Mouse (Mus musculus) hindbrain, embryonic 10.5 days (tissue): ENCODE measurements around the gene Ajm1. TPM values are rescaled to one million over a fixed set of nuclear protein-coding genes. Genes with fewer than 3 reads are reported as not detected.

Source experiments
- DNase-seq: peaks from one replicate; pipeline ENCODE4 v3.0.0-alpha.2; 2017; ENCODE audit warnings: low spot score
- H3K27ac ChIP-seq: fragments of 300-500 bp; sonication (generic); 2 replicates; pipeline ENCODE4 v1.5.1; 2016; ENCODE audit warnings: mild to moderate bottlenecking, moderate library complexity
- H3K27me3 ChIP-seq: fragments of 300-500 bp; sonication (generic); 2 replicates; pipeline ENCODE4 v1.6.1; 2016; ENCODE audit warnings: mild to moderate bottlenecking; ENCODE audit not compliant: poor library complexity, insufficient read depth, severe bottlenecking
- H3K36me3 ChIP-seq: fragments of 300-500 bp; sonication (generic); 2 replicates; pipeline ENCODE4 v1.6.1; 2016; ENCODE audit warnings: mild to moderate bottlenecking, moderate library complexity
- H3K4me1 ChIP-seq: fragments of 300-500 bp; sonication (generic); replicated peaks from 2 replicates; pipeline ENCODE4 v1.6.1; 2016; ENCODE audit warnings: mild to moderate bottlenecking
- H3K4me3 ChIP-seq: fragments of 300-500 bp; sonication (generic); 2 replicates; pipeline ENCODE4 v1.5.1; 2016; ENCODE audit warnings: mild to moderate bottlenecking, moderate library complexity
- H3K9me3 ChIP-seq: fragments of 300-500 bp; sonication (generic); 2 replicates; pipeline ENCODE4 v1.6.1; 2016; ENCODE audit warnings: mild to moderate bottlenecking, moderate library complexity
- WGBS: fragments of 180-500 bp; shearing (Covaris S2); methylation state at CpG from one replicate; pipeline ENCODE4 v1.1.7; 2016; 5-methylcytosine and 5-hydroxymethylcytosine counted together
- polyA plus RNA-seq: library from polyadenylated mRNA; unstranded; fragments of >200 nt; fragmentation: Nextera tagmentation; extraction: Ambion mirVana; gene quantifications from 2 replicates; pipeline ENCODE4 v1.2.1, GENCODE M21; 2016

The Ajm1 gene
- polyA plus RNA-seq, 1 experiment from 2014 or later, result 0.44 TPM

DNA sequence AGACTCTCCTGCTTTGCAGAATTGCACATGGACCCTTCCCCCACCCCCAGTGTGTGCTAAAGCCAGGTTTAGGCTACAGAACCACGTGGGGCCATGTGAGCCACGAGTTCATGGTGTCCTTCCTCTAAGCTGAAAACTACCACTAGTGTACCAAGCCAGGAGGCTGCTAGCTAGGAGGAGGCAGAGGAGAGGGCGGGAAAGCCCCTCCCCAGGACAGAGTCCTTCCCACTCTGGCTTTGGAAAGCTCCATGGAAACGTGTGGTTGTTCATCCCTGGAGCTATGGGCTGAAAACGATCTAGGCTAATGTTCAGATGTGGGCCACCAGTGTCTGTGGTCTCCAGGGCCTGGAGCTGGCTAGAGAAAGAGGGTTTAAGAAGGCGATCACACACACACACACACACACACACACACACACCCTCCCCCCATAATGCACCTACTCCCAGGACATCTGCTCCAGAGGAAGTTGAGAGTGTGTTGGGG, 896 bp downstream of the Ajm1 start:
- DNase-seq, result no peak
- Histone ChIP-seq H3K27me3 (peaks cover 59% of the 10 kb centered on the region), H3K9me3 (no peaks in the 10 kb centered on the region), H3K4me1 (peaks cover 74% of the 10 kb centered on the region), H3K4me3 (peak overlapping the region; percentile 46; the same call in 1 of the 2 replicates), H3K36me3 (peaks cover 33% of the 10 kb centered on the region), H3K27ac (no peak overlapping the region)
- WGBS, result 53% methylated on average over 6 of the region's 6 CpGs

DNA sequence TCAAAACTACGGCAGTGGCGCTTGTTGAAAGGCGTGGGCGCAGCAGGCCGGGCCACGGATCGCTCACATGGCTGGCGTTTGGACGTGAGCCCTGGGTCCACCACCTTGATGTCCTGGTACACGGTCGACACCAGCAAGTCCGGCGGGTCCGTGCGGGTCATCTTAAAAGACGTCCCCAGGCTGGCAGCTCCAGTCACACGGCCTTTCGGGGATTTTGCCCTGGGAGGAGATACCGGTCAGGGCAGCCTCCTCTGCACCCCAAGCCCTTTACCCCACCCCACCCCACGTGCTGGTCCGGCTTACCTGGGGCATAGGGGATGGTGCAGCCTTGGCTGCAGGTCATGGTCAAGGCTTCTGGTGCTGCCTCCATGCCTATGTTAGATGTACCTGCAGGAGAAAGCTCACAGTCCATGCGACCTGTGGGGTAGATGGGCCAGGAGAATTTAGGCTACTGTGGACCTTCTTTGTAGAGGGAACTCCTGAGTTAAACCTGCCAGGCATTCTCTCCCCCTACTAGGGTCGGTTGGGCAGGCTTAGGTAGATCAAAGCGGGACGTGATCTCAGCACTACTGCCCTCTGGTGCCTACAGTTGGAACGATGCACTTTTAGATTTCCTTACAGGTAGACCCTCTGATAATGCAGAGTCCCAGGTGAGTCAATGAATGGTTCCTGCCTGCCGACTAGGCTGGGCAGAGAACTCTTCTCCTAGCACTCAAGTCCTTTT, 1.7 kb downstream of the Ajm1 start:
- Histone ChIP-seq H3K27ac (no peak overlapping the region), H3K36me3 (peaks cover 25% of the 10 kb centered on the region), H3K4me3 (peak overlapping the region; percentile 43), H3K9me3 (no peaks in the 10 kb centered on the region), H3K4me1 (peaks cover 80% of the 10 kb centered on the region), H3K27me3 (peaks cover 62% of the 10 kb centered on the region)
- DNase-seq, result no peak
- 7% methylated on average over 27 of the region's 27 CpGs for WGBS

DNA sequence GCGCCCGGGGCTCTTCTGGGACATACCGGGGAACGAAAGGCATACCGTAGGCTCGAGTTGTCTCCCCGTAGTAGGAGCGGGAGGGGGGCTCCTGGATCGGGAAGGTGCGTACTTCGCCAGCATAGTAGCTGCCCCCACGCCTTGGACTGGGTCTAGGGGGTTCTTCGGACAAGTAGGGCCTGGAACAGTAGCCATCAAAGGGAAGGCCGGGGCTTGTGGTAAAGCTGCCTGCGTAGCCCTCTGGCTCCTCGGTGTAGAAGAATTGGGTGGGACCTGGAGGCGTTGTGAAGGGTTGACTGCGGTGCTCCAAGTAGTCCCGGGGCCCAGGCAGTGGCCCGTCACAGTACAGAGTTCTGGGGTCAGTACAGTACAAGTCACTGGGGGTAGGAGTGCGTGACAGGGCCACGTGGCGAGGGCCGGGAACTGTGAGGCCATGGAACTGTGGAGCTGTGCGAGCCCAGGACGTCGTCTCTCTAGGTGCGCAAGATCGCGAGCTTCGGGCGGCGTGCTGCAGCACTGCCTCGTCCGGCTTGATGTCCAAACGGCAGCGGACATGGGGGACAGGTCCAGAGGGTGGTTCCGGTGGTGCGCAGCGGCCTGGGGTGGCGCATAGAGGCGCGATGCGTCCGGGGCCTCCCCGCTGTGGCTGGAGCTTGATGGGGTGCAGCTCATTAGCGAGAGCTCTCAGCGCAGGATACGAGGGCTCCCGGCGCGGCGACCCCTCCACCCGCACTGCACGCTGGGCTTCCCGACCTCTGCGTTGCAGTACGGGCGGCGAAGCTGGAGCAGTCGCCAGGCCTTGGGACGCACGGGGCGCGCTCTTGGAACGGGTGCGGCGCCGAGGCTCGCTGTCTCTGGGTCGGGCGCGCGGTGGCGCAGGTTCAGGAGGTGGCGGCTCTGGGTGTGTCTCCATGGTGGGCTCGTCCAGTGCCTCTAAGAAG, 2.5 kb downstream of the Ajm1 start:
- peak overlapping the region; percentile 43 for H3K4me3 ChIP-seq
- no peaks in the 10 kb centered on the region for H3K9me3 ChIP-seq
- peaks cover 17% of the 10 kb centered on the region for H3K36me3 ChIP-seq
- H3K27me3 ChIP-seq, result peaks cover 62% of the 10 kb centered on the region
- H3K27ac ChIP-seq, result no peak overlapping the region
- 4% methylated on average over 77 of the region's 77 CpGs for WGBS
- peak; percentile 41 for DNase-seq
- peaks cover 84% of the 10 kb centered on the region for H3K4me1 ChIP-seq

DNA sequence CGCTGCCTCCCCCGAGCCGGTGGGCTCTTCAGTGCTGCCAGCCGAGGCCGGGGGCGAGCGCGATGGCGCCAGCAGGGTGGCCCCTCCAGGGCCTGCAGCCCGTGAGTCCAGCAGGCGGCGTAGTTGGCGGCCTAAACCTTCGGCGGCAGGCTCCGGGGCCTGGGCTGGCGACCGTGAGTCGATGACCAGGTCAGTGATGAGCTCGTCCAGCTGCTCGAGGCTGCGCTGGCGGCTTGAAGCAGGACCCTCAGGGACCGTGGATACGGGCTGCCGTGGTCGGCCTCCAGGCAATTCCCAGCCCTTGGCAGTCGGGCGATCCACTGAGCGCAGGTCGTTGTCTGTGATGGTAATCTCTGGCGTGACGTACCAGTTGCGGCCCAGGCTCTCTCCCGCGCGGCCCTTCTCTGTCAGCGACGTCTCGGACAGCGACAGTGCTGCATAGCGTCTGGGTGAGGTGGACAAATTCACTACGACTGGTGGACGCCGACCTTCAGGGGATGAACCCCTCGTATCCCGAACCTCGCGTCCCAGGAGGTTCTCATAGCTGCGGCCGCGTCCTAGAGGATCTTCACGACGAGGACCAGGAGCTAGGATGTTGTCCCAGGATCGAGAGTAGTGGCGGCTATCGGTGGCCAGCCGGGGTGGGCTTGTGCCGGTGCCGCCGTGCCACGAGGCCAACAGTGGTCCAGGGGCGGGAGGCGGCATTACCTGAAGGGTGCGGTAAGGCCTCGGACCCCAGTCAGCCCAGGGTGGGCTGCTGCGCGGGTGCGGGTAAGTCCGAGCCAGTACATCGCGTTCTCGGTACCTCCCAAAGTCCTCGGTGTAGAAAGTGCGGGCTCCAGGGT, 3.4 kb downstream of the Ajm1 start:
- Histone ChIP-seq H3K4me3 (peak overlapping the region; percentile 43), H3K27ac (no peak overlapping the region; the same call in 1 of the 2 replicates), H3K27me3 (peaks cover 62% of the 10 kb centered on the region), H3K4me1 (peaks cover 88% of the 10 kb centered on the region), H3K36me3 (peaks cover 10% of the 10 kb centered on the region), H3K9me3 (no peaks in the 10 kb centered on the region)
- DNase-seq, result peak; percentile 70
- WGBS, result 4% methylated on average over 75 of the region's 75 CpGs

DNA sequence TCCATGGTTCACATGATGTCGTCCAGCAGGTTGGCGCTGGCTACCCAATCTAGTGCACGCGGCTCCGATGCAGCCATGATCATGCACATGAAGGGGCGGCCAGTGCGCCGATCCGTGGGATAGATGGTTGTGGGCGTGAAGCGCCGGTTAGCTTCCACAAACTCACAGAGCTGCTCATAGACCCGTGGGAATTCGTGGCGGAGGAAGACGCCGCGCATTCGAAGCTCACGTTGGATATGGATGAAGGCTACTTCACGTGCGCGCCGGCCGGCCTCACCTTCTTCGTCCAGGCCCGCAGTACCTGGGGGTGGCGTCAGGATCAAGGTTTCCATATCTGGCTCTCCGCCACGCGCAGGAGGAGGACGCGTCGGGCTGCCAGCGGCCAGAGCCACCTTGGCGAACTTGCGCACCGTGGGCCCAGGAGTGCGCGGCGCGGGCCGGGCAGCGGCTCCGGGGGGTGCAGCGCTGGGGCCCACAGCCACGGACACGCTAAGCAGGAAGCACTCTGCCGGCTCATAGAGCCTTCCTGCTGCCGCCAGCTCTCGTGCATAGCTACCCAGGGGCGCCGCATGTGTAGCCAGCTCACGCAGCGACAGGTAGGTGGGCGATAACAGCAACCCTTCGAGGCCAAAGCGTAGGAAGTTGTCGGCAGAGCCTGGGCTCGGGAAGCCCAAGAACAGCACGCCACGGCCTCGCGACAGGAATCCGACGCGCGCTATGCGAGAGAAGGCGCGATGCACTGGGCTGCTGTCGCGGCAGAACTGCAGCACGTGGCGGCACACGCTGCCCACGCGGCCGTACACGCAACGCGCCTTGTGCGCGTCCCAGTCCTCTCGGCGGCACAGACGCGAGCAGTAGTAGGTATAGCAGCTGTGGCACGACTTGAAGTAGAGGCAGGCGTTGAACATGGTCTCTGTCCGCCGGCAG, 4.3 kb downstream of the Ajm1 start:
- no peaks in the 10 kb centered on the region for H3K9me3 ChIP-seq
- 14% methylated on average over 92 of the region's 92 CpGs for WGBS
- H3K27me3 ChIP-seq, result peaks cover 62% of the 10 kb centered on the region
- peaks cover 10% of the 10 kb centered on the region for H3K36me3 ChIP-seq
- peak; percentile 23 for DNase-seq
- H3K4me3 ChIP-seq, result peak overlapping the region; percentile 43
- H3K27ac ChIP-seq, result no peak overlapping the region; the same call in 1 of the 2 replicates
- H3K4me1 ChIP-seq, result peaks cover 85% of the 10 kb centered on the region

DNA sequence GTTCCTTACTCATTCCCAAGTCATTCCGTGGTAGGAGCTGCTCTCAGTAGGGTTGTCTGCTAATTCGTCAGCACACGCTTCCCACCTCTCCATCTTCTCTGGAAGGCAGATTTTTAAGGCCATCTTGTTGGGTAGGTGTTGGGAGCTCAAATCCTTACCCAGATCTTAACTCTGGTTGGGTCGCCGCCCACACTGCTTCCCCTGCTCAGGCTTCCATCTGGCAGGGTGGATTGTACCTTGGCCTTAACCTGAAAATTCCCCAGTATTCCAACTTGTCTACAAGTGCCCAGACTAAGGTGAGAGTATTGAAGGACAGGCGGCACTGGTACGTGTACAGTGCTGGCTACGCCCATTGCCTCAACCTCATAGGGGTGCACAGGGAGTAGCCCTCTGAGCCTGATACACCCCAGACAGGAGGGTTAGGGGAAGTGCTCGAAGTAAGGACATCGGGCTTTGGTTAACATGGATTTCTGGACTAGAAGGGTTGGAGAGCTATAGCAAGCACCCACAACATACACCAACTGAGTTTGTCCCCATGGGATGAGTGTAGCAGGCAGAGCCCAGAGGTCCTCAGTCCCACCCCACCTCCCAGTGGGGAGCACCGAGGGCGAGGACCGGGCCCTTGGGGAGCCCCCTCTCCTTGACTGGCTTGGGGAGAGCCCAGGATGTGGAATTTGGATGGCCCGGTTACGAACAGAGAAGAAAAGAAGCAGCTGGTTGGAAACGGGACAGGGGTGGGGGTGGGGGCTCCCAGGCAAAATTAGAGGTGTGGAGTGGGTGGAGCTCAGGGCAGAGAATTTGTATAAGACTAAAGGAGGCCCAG, 5.3 kb downstream of the Ajm1 start:
- Histone ChIP-seq H3K4me3 (peak overlapping the region; percentile 73; the same call in 1 of the 2 replicates), H3K27ac (no peak overlapping the region), H3K9me3 (no peaks in the 10 kb centered on the region), H3K27me3 (peaks cover 59% of the 10 kb centered on the region), H3K4me1 (peaks cover 76% of the 10 kb centered on the region), H3K36me3 (peaks cover 19% of the 10 kb centered on the region)
- no peak for DNase-seq
- WGBS, result 73% methylated on average over 16 of the region's 16 CpGs

DNA sequence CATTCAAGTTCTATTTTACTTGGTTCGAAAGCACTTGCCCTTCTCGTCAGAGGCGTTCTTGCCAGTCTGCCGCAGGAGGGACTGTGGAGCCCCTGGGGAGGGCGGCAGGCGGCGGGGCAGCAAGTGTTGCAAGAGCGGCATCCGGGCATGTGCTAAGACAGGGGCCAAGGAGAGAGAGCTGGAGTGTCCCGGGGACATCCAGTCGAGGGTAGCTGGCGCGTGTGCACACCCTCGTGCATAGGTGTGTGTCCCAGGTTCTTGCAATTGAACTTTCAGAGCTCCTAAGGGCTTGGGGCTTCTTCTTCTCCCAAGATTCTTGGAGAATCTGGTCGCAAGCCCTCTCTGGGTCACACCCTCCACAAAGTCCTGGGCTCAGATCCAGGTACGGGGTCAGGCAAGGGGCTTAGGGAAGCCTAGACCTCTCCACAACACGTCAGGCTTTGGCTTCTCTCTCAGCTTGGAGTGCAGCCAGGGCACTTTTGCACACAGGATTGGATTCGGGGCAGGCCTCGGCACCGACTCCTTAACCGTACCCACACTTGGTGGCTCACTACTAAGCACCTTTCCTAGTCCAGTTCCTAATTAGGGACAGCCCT, 6.0 kb downstream of the Ajm1 start:
- DNase-seq, result no peak
- Histone ChIP-seq H3K4me3 (peak overlapping the region; percentile 73), H3K36me3 (peaks cover 26% of the 10 kb centered on the region), H3K4me1 (peaks cover 69% of the 10 kb centered on the region), H3K9me3 (no peaks in the 10 kb centered on the region), H3K27ac (peak overlapping the region; percentile 93), H3K27me3 (peaks cover 52% of the 10 kb centered on the region)
- WGBS, result 17% methylated on average over 21 of the region's 21 CpGs

DNA sequence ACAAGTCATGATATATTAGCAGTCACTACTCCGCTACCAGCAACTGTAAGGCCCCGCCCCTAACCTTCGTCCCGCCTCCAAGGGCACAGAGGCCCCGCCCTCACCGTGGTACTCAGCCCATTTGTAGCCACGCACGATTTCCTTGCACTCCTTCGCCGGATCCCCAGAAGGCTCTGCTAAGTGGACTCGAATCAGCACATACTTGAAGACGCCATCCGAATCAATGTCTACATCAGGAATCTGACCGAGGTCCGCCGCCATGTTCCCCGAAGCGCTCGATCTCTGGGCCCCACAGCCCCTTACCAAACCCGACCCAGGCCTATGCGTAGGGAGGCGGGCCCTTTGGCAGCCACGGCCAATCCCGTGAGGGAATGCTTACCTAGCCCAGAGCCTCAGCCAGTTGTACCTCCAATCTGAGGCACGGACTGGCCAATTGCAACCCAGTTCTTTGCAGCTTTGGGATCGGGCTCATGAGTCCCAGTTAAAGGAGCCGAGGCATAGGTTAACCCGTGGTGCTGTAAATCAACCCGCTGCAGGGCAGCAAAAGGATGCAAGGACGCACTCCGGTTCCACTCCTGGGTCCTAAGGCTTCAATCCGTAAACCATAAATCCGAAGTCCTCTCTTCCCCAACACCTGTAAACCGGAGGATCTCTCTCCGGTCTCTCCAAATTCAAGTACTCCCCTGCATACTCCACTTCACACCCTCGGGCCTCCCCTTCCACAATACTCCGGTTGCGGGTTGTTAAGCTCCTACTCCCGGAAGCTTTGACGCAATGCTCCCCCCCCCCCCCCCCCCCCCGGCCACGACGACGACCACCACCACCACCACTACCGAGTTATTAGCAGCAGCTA, 6.8 kb downstream of the Ajm1 start, which contains the start of the genes Mamdc4 and Phpt1:
TSS of gene Mamdc4 (minus strand) at position 267 of the 853 bp plus-strand sequence.
TSS of gene Phpt1 (minus strand) at position 646 of the 853 bp plus-strand sequence.
- Histone ChIP-seq H3K36me3 (peaks cover 33% of the 10 kb centered on the region), H3K4me1 (peaks cover 67% of the 10 kb centered on the region), H3K27ac (peak within 1 kb of the TSS; percentile 93), H3K27me3 (peaks cover 45% of the 10 kb centered on the region), H3K4me3 (peak within 1 kb of the TSS; percentile 73), H3K9me3 (no peaks in the 10 kb centered on the region)
- under 1% methylated on average over 44 of the region's 45 CpGs for WGBS
- peak; percentile 98 for DNase-seq

DNA sequence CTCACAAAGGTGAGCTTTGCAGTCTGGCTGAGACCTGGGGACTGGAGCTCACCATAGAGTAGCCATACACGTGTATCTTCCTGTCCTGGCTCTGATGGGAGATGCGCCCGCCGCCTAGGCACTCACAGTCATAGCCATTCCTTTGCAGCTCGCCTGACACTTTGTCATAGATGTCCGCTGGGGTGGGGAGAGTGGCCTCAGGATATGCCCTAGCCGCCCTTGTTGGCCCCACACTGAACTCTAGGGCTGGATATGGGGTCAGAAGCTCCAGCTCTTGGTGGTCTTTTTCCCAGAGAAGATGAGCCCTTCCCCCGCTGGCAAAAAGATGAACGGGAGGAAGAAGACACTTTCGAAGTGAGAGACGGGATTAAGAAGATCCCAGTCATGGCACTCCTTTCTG, 7.4 kb downstream of the Ajm1 start:
- H3K27me3 ChIP-seq, result peaks cover 38% of the 10 kb centered on the region
- peak overlapping the region; percentile 73 for H3K4me3 ChIP-seq
- no peak for DNase-seq
- peaks cover 60% of the 10 kb centered on the region for H3K4me1 ChIP-seq
- peaks cover 40% of the 10 kb centered on the region for H3K36me3 ChIP-seq
- peak overlapping the region; percentile 93 for H3K27ac ChIP-seq
- H3K9me3 ChIP-seq, result no peaks in the 10 kb centered on the region
- 20% methylated on average over 11 of the region's 11 CpGs for WGBS

DNA sequence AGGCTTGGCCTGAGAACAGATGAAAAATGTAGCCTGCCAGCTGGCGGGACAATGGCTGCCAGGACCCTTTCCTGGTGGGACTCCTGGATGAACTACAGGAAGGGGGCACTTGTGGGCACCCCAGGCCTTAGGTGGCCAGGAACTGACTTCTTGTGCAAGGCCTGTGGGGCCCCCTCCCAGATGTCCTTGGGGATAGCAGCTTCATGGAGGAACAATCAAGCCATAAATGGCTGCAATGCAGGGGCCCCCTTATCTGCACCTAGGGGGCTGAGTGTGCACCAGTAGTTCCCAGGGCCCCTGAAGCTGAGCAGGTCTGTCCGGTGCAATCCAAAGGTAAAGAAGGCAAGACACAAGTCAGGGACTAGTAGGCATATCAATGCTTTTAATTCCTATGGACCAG, 8.5 kb downstream of the Ajm1 start:
- Histone ChIP-seq H3K27me3 (peaks cover 27% of the 10 kb centered on the region), H3K36me3 (peaks cover 50% of the 10 kb centered on the region), H3K27ac (no peak overlapping the region), H3K9me3 (no peaks in the 10 kb centered on the region), H3K4me1 (peaks cover 54% of the 10 kb centered on the region), H3K4me3 (peak overlapping the region; percentile 73; the same call in 1 of the 2 replicates)
- no peak for DNase-seq
- 95% methylated on average over 2 of the region's 2 CpGs for WGBS
